Mouse (Mus musculus) embryonic facial prominence, embryonic 15.5 days (tissue): Measurements from ENCODE around the gene Disp2. TPM values are rescaled to one million over a fixed set of nuclear protein-coding genes. Genes with fewer than 3 reads are reported as not detected.

Experiments used
- ATAC-seq: fragments of 200-750 bp; cut with Nextera tagmentation; 2 replicates; pipeline ENCODE4 v1.8.0; 2017; ENCODE audit warnings: low read depth, moderate TSS enrichment; ENCODE audit not compliant: insufficient number of reproducible peaks, low FRiP score, low TSS enrichment
- H3K27ac ChIP-seq: fragments of 300-500 bp; sonication (generic); replicated peaks from 2 replicates; pipeline ENCODE4 v1.5.1; 2015; ENCODE audit warnings: mild to moderate bottlenecking, inconsistent platforms
- H3K27me3 ChIP-seq: fragments of 300-500 bp; sonication (generic); 2 replicates; pipeline ENCODE4 v1.6.1; 2015; ENCODE audit warnings: inconsistent platforms
- H3K36me3 ChIP-seq: fragments of 300-500 bp; sonication (generic); 2 replicates; pipeline ENCODE4 v1.6.1; 2015; ENCODE audit warnings: mild to moderate bottlenecking, inconsistent platforms
- H3K4me1 ChIP-seq: fragments of 300-500 bp; sonication (generic); 2 replicates; pipeline ENCODE4 v1.6.1; 2015; ENCODE audit warnings: inconsistent platforms
- H3K4me2 ChIP-seq: fragments of 300-500 bp; sonication (generic); replicated peaks from 2 replicates; pipeline ENCODE4 v1.6.1; 2015; ENCODE audit warnings: mild to moderate bottlenecking, inconsistent platforms
- H3K4me3 ChIP-seq: fragments of 300-500 bp; sonication (generic); replicated peaks from 2 replicates; pipeline ENCODE4 v1.5.1; 2015; ENCODE audit warnings: mild to moderate bottlenecking, inconsistent platforms
- H3K9ac ChIP-seq: fragments of 300-500 bp; sonication (generic); 2 replicates; pipeline ENCODE4 v1.6.1; 2015; ENCODE audit warnings: inconsistent platforms
- H3K9me3 ChIP-seq: fragments of 300-500 bp; sonication (generic); replicated peaks from 2 replicates; pipeline ENCODE4 v1.6.1; 2016; ENCODE audit warnings: inconsistent platforms
- WGBS: fragments of 180-500 bp; shearing (Covaris S2); methylation state at CpG from one replicate; pipeline ENCODE4 v1.1.7; 2015; 5-methylcytosine and 5-hydroxymethylcytosine counted together
- polyA plus RNA-seq: library from polyadenylated mRNA; unstranded; fragments of >200 nt; fragmentation: Nextera tagmentation; extraction: Ambion mirVana; gene quantifications from 2 replicates; pipeline ENCODE4 v1.2.1, GENCODE M21; 2015

Disp2 gene
- 0.37 and 0.68 TPM in 2 replicates for polyA plus RNA-seq

DNA sequence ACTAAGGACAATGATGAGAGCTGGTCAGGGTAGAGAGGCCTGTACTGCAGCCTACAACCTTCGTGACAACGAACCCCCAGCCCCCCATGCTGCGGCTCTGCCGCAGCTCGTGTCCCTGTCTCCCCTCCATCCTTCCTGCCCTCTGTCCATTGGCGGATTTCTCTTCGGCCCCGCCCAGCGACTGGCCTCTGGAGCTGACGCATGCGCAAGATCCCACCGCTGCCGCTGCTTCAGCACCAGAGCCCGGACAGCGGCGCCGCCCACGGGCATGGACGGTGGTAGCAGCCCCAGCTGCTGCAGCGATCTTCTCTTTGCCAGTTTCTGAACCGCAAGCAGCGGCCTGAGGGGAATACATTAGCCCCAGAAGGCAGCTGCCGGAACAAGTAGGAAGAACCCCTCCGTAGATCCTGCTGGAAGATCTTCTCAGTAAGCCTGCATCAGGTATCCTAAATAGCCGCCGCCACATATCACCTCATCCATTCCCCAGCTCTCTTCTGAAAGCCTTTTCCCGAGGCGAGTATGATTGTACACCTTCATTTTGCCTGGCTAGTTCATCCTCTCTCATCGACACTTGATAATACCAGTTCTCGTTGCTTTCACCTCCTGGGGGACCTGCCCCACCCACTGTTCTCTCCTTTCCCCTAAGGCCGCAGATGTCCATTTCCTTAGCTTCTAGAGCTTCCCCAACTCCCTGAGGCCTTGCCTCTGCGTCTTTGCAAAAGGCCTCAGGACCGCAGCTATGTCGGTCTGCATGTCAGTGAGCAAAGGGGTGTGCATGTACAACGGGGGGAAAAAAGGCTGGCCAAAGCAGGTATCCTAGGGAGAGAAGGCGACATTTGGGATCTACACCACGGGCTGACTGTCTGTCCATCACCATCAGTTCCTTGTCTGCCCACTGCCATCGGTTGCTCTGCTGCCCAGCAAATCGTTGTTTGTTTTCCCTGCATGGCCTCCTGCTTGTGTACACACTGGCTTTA lies at the start of gene Disp2:
TSS of gene Disp2 (plus strand) at position 216 of the 977 bp plus-strand sequence.
- 10% methylated on average over 39 of the region's 39 CpGs for WGBS
- H3K27ac ChIP-seq: no peak within 1 kb of the TSS
- H3K4me3 ChIP-seq: peak within 1 kb of the TSS; percentile 39
- H3K9ac ChIP-seq: 0 out of 2 replicates have a peak within 1 kb of the TSS, but pooled peaks have one; percentile 12
- no peaks in the 10 kb centered on the region for H3K36me3 ChIP-seq
- H3K4me1 ChIP-seq: peaks cover 18% of the 10 kb centered on the region
- peak within 1 kb of the TSS; percentile 60 for H3K4me2 ChIP-seq
- peak; percentile 86 for ATAC-seq
- peaks cover 8% of the 10 kb centered on the region; the same call in 1 of the 2 replicates for H3K27me3 ChIP-seq
- no peaks in the 10 kb centered on the region for H3K9me3 ChIP-seq

DNA sequence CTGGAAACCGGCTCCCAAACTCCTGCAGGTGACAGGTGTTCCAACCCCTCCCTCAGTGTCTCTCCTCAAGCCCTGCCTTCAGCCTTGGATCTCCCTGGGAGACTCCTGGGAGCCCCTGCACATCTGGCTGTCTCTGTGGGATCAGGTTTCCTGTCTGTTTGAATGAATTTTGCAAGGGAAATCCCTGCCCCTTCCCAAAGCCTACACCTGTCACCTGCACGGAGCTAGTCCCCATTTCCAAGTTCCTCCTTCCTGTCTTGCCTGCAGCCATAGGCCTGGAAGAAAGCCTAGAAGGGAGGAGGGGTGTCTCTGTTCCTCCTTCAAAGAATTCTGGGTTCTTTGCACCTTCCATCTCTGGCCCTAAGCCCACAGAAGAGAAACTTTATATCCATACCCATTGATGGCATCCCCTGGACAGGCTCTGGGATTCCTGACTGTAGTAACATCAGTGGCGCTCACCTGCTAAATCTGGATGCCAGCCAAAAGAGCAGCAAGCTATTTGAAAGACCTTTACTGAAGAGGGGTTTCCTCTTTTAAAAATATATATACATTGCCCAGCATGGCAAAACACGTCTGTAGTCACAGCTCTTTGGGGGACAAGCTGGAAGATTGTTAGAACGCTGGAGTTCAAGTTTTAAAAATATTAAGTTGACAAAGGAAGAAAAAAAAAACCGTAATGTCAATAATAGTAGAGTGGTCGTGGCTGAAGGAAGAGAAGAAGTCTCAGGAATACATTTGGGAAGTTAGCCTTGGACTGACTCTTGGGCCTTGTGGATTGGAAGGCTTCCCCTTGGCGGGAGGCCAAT lies 49.5 kb upstream of the Disp2 start:
- H3K4me1 ChIP-seq: peaks cover 26% of the 10 kb centered on the region
- no peak overlapping the region for H3K4me3 ChIP-seq
- no peak for ATAC-seq
- no peak overlapping the region for H3K9ac ChIP-seq
- H3K4me2 ChIP-seq: no peak overlapping the region
- no peaks in the 10 kb centered on the region for H3K36me3 ChIP-seq
- no peak overlapping the region for H3K27ac ChIP-seq
- H3K9me3 ChIP-seq: no peaks in the 10 kb centered on the region
- WGBS: 19% methylated on average over 8 of the region's 8 CpGs
- H3K27me3 ChIP-seq: peaks cover 5% of the 10 kb centered on the region; the same call in 1 of the 2 replicates

DNA sequence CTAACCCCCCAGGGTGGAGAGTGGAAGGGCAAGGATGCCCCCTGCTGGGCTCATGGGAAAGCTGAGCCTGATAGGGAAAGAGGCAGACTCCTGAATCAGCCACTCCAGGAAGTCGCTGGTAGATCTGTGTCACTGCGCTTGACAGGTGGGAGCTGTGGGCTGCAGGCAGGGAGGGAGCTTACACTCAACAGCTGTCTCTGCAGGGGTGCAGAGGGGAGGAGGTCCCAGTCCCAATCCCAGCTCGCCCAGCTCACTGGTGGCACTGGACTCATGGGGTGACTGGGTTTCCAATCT lies 49.0 kb upstream of the Disp2 start:
- H3K9me3 ChIP-seq: no peaks in the 10 kb centered on the region
- no peak overlapping the region for H3K27ac ChIP-seq
- H3K9ac ChIP-seq: no peak overlapping the region
- no peak for ATAC-seq
- no peaks in the 10 kb centered on the region for H3K36me3 ChIP-seq
- H3K4me1 ChIP-seq: peaks cover 26% of the 10 kb centered on the region
- peaks cover 5% of the 10 kb centered on the region; the same call in 1 of the 2 replicates for H3K27me3 ChIP-seq
- H3K4me2 ChIP-seq: no peak overlapping the region
- H3K4me3 ChIP-seq: no peak overlapping the region
- WGBS: 4% methylated on average over 3 of the region's 3 CpGs

DNA sequence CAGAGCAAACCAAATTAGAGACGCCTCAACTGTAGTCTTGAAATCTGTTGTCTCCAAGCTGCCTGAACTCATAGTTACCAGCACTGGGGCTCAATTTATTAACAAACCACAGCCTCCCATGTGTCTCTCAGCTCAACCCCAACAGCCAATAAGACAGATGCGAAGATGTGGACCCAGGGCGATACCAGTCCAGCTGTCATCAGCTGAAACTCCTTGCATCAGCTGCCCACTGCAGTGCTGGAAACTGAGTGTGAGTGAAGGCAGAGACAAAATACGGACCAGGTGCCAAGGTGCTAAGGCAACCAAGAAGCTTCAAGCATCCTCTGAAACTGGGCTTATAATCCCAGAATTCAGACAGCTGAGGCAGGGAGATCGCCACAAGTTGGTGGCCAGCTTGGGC lies 47.5 kb upstream of the Disp2 start:
- ATAC-seq: no peak
- Histone ChIP-seq H3K4me3 (no peak overlapping the region), H3K36me3 (no peaks in the 10 kb centered on the region), H3K9me3 (no peaks in the 10 kb centered on the region), H3K9ac (no peak overlapping the region), H3K4me1 (peaks cover 26% of the 10 kb centered on the region), H3K4me2 (no peak overlapping the region), H3K27ac (no peak overlapping the region), H3K27me3 (peaks cover 5% of the 10 kb centered on the region; the same call in 1 of the 2 replicates)
- WGBS: 64% methylated on average over 5 of the region's 5 CpGs

DNA sequence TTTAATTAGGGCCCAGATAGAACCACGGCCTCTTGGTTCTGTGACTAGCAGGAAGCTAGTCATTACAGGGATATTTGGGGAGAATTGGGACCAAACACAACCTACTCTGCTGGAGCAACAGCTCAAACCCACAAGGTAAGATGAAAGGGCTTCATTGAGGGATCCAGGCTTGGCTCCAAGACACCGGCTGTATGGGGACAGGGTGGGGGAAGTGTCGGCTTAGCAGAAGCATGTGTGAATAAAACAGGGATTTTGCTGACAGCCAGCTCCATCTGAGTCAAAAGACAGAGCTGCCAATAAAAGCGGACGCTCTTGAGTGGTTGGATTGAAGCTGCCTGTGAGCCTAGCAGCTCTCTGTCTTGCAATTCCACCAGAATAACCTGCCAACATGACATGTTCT lies 46.2 kb upstream of the Disp2 start:
- no peak for ATAC-seq
- H3K4me2 ChIP-seq: no peak overlapping the region
- H3K4me3 ChIP-seq: no peak overlapping the region
- no peak overlapping the region for H3K27ac ChIP-seq
- peaks cover 21% of the 10 kb centered on the region for H3K4me1 ChIP-seq
- H3K36me3 ChIP-seq: no peaks in the 10 kb centered on the region
- no peak overlapping the region for H3K9ac ChIP-seq
- 46% methylated on average over 5 of the region's 5 CpGs for WGBS
- no peaks in the 10 kb centered on the region for H3K9me3 ChIP-seq
- H3K27me3 ChIP-seq: peaks cover 5% of the 10 kb centered on the region; the same call in 1 of the 2 replicates

DNA sequence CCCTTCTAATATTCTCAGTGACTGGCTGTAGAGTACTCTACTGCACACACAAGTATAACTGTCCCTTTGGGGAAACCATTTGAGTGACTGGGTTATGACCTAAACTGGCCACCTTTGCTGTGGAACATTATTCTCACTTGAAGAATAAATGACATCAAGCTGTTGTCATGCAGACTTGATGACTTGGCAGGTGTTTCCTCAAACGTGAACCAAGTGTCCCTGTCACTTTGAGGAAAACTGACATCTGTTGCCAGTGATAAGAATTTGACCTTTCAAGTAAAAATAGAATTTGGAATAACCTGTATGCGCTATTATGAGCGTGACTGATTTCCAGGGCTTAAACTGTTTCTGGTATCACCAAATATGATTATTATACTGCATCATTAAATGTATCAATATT lies 39.2 kb upstream of the Disp2 start:
- H3K9me3 ChIP-seq: no peaks in the 10 kb centered on the region
- H3K27me3 ChIP-seq: peaks cover 18% of the 10 kb centered on the region
- no peaks in the 10 kb centered on the region for H3K36me3 ChIP-seq
- no peak overlapping the region for H3K27ac ChIP-seq
- no peak overlapping the region for H3K9ac ChIP-seq
- H3K4me2 ChIP-seq: no peak overlapping the region
- H3K4me3 ChIP-seq: no peak overlapping the region
- peaks cover 7% of the 10 kb centered on the region; the same call in 1 of the 2 replicates for H3K4me1 ChIP-seq
- no peak for ATAC-seq
- 58% methylated on average over 3 of the region's 3 CpGs for WGBS

DNA sequence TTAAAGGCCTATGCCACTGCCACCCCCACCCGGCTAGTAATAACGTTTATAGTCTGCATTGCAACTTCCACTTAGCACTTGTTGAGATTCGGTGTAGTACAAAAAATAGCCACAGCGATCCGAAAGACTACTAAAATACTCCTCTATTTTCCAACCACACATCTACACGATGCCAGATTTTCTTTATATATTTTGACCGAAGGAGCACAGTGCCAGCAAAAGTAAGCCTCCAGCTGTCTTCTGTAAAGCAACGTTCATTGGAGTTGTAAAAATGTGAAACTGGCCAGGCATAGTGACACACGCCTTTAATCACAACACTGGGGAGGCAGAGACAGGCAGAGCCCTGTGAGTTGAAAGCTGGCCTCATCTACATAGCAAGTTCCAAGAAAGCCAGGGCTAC lies 38.3 kb upstream of the Disp2 start:
- peaks cover 10% of the 10 kb centered on the region; the same call in 1 of the 2 replicates for H3K4me1 ChIP-seq
- H3K27me3 ChIP-seq: peaks cover 18% of the 10 kb centered on the region
- 59% methylated on average over 9 of the region's 9 CpGs for WGBS
- no peaks in the 10 kb centered on the region for H3K9me3 ChIP-seq
- no peak overlapping the region for H3K4me2 ChIP-seq
- H3K27ac ChIP-seq: no peak overlapping the region
- ATAC-seq: no peak
- no peaks in the 10 kb centered on the region for H3K36me3 ChIP-seq
- H3K4me3 ChIP-seq: no peak overlapping the region
- H3K9ac ChIP-seq: no peak overlapping the region

DNA sequence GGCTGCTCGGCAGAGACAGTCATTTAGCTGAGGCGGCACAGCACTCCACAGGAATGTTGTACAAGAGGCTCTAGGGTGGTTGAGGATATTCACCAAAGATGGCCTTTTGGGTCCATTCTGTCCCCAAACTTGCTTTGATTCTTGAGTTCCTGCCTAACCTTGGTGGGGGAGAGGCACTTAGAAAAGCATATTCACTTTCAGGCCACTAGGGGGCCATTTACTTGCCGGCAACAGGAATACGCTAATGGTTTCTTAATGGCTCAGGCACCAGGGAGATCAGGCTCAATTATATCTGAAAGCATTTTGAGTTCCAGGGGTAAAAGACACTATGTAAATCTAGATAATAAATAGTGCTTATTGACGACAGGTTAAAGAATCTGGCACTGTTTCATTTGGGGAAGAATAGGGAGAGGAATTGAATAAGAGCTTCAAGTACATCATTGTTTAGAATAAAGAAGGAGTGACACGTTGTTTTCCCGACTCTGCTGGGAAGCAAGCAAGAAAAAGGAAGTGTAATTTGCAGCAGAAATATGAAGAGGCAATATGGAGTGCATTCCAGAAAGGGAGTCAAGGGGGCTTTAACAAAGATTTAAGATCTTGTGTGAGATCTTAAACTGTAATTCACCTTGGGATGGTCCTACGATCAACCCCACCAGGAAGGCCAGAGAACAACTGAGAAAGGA lies 36.1 kb upstream of the Disp2 start:
- Histone ChIP-seq H3K27ac (no peak overlapping the region), H3K9ac (no peak overlapping the region), H3K4me3 (no peak overlapping the region), H3K9me3 (no peaks in the 10 kb centered on the region), H3K4me2 (no peak overlapping the region), H3K4me1 (peaks cover 25% of the 10 kb centered on the region), H3K27me3 (peaks cover 18% of the 10 kb centered on the region), H3K36me3 (no peaks in the 10 kb centered on the region)
- 25% methylated on average over 8 of the region's 8 CpGs for WGBS
- no peak for ATAC-seq

DNA sequence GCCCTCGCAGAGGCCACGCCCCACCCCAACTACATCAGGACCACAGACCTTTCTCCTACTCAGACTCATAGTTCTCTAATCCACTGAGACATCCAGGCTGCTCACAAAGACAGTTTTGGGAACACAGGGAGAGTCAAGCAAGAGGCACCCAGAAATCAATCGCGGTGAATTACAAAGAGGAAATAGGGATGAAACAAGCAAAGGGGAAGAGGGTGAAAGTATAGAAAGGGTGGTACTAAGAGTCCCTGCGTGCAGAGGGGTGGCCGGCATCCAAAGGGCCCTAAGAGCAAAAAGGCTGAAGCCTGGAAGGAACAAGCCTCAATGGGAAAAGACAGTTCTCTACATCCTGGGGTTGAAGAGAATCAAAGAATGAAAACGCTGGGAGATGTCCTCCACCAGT lies 34.9 kb upstream of the Disp2 start:
- 8% methylated on average over 7 of the region's 7 CpGs for WGBS
- Histone ChIP-seq H3K27me3 (peaks cover 18% of the 10 kb centered on the region), H3K4me3 (peak overlapping the region; percentile 74; the same call in 1 of the 2 replicates), H3K27ac (no peak overlapping the region), H3K4me1 (peaks cover 35% of the 10 kb centered on the region), H3K4me2 (peak overlapping the region; percentile 97), H3K9me3 (no peaks in the 10 kb centered on the region), H3K36me3 (no peaks in the 10 kb centered on the region), H3K9ac (no peak overlapping the region)
- ATAC-seq: no peak

DNA sequence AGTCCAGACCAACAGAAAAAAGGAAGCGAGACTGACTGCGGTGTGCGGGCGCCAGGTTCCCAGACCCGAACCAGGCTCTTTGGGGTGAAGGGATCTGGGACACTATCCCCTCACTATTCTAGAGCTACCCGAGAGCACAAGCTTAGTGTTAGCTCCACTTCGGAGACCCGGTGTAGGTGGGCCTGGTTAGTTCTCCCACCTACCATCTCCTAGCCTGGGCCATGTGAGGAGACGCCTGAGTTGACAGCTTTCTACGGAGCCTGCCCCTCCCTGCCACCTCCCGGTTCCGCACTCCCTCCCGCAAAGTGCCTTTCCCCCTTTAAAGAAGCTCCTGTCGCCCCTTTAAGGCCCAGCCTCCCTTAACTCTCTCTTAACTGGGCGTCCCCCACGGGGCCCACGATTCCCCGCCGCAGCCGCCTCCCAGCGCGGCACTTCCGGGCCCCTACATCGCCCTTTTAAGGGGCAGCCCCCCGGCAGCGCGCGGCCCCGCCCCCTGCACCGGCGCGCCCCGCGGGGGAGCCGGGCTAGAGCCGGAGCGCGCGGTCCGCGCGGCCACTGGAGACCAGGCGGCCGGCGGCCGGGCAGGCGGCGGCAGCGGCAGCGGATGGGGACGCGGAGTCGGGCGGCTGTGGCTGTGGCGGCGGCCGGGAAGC lies 34.2 kb upstream of the Disp2 start, which contains the start of gene Inafm2:
TSS of gene Inafm2 (plus strand) at position 527 of the 653 bp plus-strand sequence.
- H3K4me2 ChIP-seq: peak within 1 kb of the TSS; percentile 97
- peak within 1 kb of the TSS; percentile 66 for H3K9ac ChIP-seq
- peak; percentile 89 for ATAC-seq
- H3K27me3 ChIP-seq: peaks cover 18% of the 10 kb centered on the region
- H3K4me3 ChIP-seq: peak within 1 kb of the TSS; percentile 74
- no peak within 1 kb of the TSS for H3K27ac ChIP-seq
- H3K36me3 ChIP-seq: no peaks in the 10 kb centered on the region
- WGBS: under 1% methylated on average over 51 of the region's 57 CpGs
- H3K4me1 ChIP-seq: peaks cover 41% of the 10 kb centered on the region
- H3K9me3 ChIP-seq: no peaks in the 10 kb centered on the region
